Mouse (Mus musculus) spleen, postnatal 0 days (tissue): ENCODE measurements around the gene Hmx2. TPM values are rescaled to one million over a fixed set of nuclear protein-coding genes. Genes with fewer than 3 reads are reported as not detected.

Source experiments
- polyA plus RNA-seq: library from polyadenylated mRNA; unstranded; fragments of >200 nt; fragmentation: Nextera tagmentation; extraction: Ambion mirVana; gene quantifications from 2 replicates; pipeline ENCODE4 v1.2.1, GENCODE M21; 2015

The Hmx2 gene
- not detected in 2 replicates for polyA plus RNA-seq

GRCm38 (mm10) chr7:131548473-131548872, at the start of gene Hmx2:
Gene Hmx2 (plus strand): TSS chr7:131548773.

GRCm38 (mm10) chr7:131542115-131542871, 6.3 kb upstream of the Hmx2 start, which contains the start of gene Hmx3:
Gene Hmx3 (plus strand): TSS chr7:131542867.

GRCm38 (mm10) chr7:131559986-131560696, 11.6 kb downstream of the Hmx2 start, which contains the start of gene Bub3:
Gene Bub3 (plus strand): TSS chr7:131560222.

Other genes with a start within 250 kb of the Hmx2 start
- 0.30 and 0.65 TPM in 2 replicates for gene Cuzd1, start 226.5 kb upstream of the Hmx2 start, polyA plus RNA-seq
- not detected in 2 replicates for gene Fam24b, start 219.3 kb upstream of the Hmx2 start, polyA plus RNA-seq
- not detected in 2 replicates for gene Fam24a, start 214.9 kb upstream of the Hmx2 start, polyA plus RNA-seq
- gene 2310057M21Rik, start 186.0 kb upstream of the Hmx2 start, polyA plus RNA-seq: 7.0 and 7.4 TPM in 2 replicates
- 26.2 and 28.2 TPM in 2 replicates for gene Pstk, start 177.6 kb upstream of the Hmx2 start, polyA plus RNA-seq
- gene Ikzf5, start 138.3 kb upstream of the Hmx2 start, polyA plus RNA-seq: 11.4 and 13.3 TPM in 2 replicates
- gene Acadsb, start 138.2 kb upstream of the Hmx2 start, polyA plus RNA-seq: 21.2 and 25.8 TPM in 2 replicates
- gene Hmx3, start 5.9 kb upstream of the Hmx2 start, polyA plus RNA-seq: not detected in 2 replicates
- gene Bub3, start 11.4 kb downstream of the Hmx2 start, polyA plus RNA-seq: 148 and 158 TPM in 2 replicates